Mouse (Mus musculus) embryonic facial prominence, embryonic 11.5 days (tissue): Measurements from ENCODE around the gene Smc2. TPM values are rescaled to one million over a fixed set of nuclear protein-coding genes. Genes with fewer than 3 reads are reported as not detected.

Source experiments
- polyA plus RNA-seq: library from polyadenylated mRNA; unstranded; fragments of >200 nt; fragmentation: Nextera tagmentation; extraction: Ambion mirVana; gene quantifications from 2 replicates; pipeline ENCODE4 v1.2.1, GENCODE M21; 2014

Smc2 gene
- polyA plus RNA-seq, 1 experiment from 2014 or later, result 260 TPM

Other genes starting within 250 kb of the Smc2 start
- not detected in 2 replicates for gene Vma21-ps, start 58.0 kb downstream of the Smc2 start, polyA plus RNA-seq
- gene Toporsl, start 157.0 kb downstream of the Smc2 start, polyA plus RNA-seq, result not detected in 2 replicates